Mouse (Mus musculus) heart, adult 18-20 months (tissue): ENCODE results near the gene Ankrd22. TPM values are rescaled to one million over a fixed set of nuclear protein-coding genes. Genes with fewer than 3 reads are reported as not detected.
"Not testable (repeated sequence)": the region's sequence is repeated elsewhere in the genome, so short reads cannot be mapped to it uniquely, and the experiment has no call there.

Experiments
- DNase-seq, 2 experiments: peaks; one replicate each; pipeline ENCODE4 v3.0.0; 2021 to 2022; ENCODE audit warnings: mixed read lengths in 1 of 2
- long read RNA-seq, 2 experiments: library from polyadenylated mRNA; stranded (forward); transcript quantifications; one replicate each; pipeline ENCODE4 v2.0.0; 2021
- total RNA-seq, 2 experiments: library from RNA; stranded (reverse); gene quantifications; 2 replicates each; pipeline ENCODE4 v1.2.3; 2021

Gene Ankrd22
- total RNA-seq: not detected
- long read RNA-seq, experiment 1: 0 reads
- long read RNA-seq, experiment 2: 0 reads

DNA sequence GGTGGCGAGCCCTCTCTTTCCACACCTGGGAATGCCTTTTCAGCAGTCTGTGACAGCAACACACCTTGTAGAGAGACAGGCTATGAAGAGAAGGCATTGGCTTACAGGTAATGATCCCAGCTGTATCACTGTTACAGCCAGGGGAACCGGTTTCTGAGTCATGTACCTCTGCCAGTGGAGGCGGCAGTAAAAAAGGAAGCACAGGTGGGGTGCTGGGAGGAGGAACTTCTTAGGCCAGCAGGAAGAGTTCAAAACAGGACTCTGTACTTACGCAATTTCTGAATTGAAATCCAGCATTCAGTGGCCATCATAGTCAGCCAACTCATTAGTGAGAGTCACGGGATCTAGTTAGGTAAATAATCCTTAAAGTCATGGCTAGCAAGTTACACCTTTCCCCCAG is at the start of gene Ankrd22:
Gene Ankrd22, minus strand, starts transcription at position 163 of the 400 bp plus-strand sequence.
- no peak for DNase-seq

DNA sequence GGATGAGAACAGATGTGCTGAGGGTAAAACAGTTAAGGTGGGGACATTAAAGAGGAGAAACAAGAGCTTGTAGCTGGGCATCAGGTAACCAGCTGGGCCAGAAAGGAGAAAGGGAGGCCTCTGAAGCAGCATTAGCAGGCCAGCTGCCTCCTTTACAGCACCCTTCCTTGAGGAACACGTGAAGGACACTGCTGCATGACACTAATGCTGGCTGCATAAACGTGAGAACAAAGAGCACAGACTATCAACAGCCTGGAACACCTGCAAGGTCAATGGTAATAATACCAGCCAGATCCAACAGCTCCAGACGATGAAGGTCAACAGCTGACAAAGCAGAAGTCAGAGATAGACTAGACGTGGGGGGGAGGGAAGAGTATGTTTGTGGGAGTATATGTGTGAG is 48.3 kb upstream of the Ankrd22 start:
- DNase-seq: no peak

DNA sequence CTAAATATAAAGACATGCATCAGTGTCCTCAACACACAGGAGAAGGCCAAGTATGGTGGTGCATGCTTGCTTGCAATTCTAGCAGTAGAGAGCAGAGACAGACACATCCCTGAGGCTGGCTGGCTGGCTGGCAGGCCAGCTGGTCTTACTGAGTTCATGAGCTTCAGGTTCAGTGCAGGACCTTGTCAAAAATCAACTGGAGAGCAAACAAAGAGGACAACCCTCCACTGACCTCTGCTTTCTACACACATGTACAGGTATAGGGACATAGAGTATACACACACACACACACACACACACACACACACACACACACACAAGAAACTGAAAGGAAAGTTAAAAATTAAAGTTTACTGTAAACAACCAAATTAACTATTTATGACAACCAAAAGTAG is 47.4 kb upstream of the Ankrd22 start:
- DNase-seq: no peak

DNA sequence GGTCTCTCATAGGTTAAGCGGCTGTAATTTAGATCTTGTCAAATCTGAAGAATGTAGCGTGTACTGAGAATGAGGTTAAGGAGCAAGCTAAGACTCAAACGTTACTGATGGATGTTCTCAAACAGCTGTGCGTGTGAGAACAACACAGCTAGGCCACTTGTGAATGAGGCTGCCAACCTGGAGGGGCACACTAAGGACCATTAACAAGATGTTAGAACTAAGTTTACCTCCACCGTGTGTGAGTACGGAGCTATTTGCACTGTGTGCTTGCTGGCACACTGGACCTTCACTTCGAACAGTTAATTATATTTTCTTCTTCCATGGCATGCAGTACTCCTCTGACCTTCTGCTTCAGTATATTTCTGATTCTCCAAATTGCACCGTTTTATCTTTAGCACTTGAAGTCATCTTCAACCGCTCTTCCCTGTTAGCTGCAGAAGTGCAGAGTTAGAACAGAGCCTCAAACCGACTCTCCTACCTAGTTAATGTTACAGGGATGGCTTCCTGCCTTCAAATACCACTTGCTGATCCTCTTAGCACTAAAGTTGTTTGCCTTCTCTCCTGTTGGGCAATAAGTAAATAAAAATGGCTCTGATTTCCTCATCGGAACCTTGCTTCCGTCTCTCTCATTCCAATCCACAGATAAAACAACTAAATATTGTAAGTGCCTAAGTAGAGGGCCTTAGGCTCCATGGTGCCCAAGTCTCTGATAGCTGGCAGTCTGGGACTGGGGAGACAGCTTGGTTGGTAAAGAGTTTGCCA is 46.8 kb upstream of the Ankrd22 start:
- no peak for DNase-seq

DNA sequence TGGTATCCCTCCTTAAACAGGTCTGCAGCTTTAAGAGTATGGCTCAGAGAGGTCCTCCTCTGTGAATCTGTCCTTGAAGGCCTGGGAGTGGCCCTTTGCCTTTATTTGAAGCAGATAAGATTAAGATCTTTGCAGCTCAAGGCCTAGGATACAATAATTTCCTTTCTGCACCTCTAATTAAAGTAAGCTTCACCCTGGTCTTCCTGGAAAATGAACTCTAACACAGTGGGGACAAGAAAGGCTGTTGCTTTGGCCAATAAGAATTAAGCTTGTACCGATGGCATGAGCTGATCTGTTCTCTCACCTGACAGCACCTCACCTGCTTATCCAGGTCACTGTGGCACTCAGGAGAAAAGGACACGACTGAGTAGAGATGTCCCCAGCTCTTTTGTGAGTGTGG is 45.0 kb upstream of the Ankrd22 start:
- no peak for DNase-seq

DNA sequence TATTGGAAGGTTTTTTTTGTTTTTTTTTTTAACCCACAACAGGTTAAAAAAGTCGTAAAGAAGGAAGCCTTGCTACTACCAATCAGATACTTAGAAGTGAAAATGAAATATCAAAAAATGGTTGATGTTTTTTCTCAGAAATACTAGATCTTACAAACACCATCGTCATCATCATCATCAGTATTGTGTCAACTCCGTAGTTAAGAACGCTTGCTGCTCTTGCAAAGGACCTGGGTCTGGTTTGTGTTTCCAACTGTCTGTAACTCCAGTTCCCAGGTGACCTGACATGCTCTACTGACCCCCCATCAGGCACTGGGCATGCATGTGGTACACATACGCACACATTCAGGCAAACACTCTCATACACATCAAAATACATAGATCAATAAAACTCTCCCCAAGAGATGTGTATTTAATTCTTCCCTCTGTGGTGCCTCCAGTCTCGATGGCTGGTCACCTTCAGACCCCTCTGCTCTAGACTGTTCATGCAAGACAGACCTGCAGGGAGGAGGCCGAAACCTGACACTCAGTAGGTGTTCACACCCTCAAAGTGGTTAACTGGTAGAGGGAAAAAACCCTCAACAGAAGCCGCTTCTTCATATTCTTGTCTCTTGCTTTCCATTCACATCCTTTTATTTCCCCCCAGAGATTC is 44.2 kb upstream of the Ankrd22 start:
- DNase-seq: no peak

DNA sequence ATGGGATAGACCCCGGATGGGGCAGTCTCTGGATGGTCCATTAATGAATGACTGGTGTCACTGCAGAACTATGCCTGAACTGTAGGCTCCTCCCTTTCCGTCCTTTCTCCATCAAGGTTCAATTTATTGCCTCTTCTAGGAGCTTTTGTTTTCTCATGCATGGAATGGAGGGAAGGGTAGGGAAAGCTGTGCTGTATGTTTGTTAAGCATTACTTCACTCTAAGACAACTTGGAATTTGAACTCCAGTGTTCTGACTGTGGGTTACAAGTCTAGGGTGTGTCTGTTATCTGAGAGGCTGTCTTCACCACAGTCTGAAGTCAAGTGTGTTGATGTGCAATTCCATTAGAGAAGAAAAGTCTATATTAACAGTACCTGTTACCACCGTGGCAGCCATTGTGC is 43.2 kb upstream of the Ankrd22 start:
- no peak for DNase-seq

DNA sequence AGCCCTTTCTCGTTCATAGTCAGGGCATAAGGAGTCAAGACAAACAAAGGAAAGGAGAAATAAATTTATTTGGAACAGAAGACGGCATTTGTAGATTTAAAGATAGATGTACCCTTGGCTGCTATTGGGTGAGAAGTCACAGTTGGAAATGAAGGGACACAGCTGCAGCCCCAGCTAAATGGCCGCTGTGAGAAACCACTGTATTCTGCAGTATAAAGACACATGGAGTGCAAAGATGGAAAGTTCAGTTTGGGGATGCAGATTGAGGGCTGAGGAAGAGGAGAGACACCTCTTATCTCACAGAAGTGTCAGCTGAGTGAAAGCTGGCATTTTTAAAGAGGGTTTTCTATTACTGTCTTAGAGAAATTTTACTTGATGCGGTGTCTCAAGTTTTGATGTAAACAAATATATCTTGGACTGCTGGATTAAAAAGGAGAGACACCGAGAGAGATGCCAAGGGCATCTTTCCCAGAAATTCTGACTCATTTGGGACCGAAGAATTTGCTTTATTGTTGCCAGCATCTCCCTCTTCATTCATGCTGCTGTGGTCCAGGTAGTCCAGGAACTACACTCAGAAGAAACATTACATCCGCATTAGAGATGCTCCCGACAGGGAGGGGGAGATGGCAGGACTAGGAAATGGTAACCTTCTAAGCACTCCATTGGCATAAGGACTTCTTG is 41.0 kb upstream of the Ankrd22 start:
- peak; percentile 41 to 48 for DNase-seq

DNA sequence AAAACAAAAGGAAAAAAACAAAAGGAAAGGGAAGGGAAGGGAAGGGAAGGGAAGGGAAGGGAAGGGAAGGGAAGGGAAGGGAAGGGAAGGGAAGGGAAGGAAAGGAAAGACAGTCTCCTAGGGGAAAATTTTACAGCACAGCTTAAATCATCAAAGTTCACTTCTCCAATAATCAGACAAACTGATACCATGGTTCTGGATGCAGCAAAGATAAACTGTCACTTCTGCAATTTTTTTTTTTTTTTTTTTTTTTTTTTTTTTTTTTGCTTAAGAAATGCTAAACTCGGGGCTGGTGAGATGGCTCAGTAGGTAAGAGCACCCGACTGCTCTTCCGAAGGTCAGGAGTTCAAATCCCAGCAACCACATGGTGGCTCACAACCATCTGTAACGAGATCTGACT is 40.3 kb upstream of the Ankrd22 start:
- not testable (repeated sequence) for DNase-seq

DNA sequence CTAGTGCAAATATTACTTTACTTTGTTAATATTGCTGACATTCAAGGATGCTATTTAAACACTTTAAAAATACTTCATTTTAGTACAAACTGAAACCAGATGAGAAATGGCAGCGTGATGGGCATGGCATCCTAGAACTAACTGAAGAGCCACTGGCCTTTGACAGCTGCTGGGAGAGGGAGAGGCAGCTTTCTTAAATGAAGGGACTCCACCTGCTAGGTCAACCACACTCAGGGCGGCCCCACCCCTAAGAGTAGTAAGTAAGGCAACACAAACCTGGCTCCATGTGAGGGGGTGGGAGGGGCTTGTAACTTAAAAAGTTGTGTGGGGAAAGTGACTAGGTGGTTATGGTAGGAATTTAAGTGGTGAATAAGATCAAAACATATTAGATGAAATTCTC is 36.8 kb upstream of the Ankrd22 start:
- DNase-seq: no peak

DNA sequence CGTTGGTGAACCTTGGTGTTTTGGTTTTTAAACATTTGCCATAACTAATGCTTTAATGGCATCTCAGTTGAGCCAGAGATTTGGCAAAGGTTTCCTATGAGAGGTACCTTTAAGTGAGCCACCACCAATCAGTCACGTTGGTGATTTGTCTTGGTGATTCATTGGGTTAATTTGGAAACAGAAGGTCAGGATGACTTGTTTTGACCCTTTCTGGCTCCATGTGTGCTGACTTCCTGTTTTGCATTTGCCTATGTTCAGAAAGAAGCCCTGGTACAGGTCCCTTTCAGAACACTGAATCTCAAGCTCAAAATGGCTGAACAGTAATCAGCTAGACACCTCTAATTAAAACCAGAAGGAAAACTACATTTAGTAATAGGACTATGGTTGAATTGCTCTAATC is 33.6 kb upstream of the Ankrd22 start:
- DNase-seq: no peak

DNA sequence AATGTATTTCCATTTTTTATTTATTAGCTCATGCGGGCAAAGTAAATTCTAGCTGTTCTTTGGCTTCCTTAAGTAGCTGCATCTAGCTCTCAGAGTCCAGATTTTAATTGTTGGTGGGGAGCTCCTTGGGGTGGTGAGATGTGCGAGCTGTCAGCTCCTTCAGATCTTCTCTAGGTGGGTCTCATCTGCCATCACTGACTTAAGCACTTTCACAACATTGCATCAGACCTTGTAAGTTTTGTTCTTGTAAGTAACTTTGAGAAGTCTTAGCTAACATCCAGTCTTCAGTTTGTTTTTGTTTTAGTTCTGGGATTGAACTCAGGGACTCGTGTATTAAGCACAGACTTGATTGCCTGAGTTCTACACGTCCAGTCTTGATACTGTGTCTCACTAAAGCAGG is 33.0 kb upstream of the Ankrd22 start:
- no peak for DNase-seq

DNA sequence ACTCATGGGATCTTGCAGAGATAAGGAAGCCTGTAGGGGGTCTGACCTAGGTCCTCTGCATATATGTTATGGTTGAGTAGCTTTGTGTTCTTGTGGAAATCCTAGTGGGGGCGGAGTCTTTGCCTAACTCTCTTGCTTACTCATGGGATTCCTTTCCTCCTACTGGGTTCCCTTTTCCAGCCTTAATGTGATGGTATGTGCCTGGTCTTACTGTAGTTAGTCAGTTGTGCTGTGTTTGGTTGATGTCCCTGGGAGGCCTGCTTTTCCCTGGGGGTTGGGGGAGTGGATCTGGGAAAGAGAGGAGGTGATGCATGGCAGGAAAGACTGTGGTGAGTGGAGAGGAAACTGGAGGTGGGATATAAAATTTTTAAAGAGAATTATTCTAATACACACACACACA is 32.2 kb upstream of the Ankrd22 start:
- no peak for DNase-seq

DNA sequence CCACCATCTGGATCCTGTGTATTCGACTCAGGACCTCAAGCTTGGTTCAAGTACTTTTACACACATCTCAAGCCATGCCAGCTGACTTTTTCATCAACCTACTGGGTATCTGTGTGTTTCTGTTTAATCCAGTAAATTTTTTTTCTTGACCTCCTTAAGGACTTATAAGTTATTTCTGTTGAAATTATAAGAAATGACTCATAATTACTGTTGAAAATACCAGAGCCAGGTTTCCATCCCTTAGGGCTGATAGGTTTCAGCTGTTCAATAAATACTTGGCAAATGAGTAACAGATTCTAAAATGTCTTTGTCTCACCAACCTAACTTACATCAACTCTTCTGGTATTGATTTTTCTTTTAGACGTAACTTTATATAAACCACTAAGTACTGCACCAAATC is 29.2 kb upstream of the Ankrd22 start:
- no peak for DNase-seq

DNA sequence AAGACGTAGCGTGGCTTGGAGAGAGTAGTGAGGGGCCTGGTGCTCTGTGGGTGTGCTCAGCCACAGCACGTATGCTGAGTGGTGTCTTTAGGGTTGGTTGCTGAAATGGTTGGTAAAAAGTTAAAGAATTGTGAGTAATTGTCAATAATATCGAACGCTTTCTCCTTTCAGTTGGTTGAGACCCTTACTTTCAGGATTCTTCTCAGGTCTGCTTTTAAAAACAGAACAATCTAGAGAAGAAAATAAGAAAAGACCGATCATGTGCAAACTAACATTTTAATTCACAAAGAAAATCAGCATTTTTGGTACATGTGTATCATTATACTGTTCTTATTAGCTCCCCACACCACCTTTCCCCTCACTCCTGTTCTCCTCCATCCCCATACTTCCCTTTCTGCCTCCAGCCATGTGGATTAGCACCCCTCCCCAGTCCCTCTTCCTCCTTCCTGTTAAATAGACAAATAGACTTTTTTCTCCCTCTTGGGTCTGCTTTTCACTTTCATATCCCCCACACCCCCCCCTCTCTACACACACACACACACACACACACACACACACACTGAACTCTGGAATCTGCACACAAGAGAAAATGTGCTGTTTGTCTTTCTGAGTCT is 28.4 kb upstream of the Ankrd22 start:
- DNase-seq: peak in 1 of 2 experiments; percentile 36

DNA sequence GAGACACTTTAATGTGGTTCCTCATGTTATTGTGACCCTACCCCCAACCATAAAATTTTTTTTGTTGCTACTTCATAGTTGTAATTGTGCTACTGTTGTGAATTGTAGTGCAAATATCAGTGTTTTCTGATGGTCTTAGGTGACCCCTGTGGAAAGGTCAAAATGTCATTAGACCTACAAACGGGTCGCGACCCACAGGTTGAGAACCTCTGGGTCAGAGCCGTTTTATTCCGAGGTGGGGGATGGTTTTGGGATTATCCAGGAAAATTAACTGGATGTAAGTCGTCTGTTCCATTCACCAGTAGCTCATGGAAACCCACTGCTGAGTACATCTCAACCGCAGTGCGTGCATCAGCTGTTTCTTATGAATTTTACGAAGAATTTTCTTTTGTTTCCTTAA is 27.8 kb upstream of the Ankrd22 start:
- DNase-seq: no peak

DNA sequence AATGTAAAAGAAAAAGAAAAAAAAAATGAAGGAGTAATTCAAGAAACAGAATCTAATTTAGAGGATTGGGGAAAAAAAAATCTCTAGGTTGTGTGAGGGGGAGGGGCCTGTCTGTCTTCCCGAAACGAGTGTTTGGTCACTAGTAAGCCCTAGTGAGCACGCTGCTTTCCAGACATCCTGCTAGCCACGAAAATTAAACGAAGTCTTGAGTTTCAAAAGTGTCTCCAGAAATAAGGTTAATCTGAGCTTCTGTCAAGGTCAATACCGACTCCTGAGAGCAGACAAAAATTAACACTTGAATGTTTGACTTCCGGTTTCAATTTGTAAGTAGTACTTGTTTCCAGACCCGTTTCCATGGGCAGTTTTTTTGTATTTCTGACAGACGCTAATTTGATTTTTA is 27.3 kb upstream of the Ankrd22 start:
- peak; percentile 46 to 62 for DNase-seq

DNA sequence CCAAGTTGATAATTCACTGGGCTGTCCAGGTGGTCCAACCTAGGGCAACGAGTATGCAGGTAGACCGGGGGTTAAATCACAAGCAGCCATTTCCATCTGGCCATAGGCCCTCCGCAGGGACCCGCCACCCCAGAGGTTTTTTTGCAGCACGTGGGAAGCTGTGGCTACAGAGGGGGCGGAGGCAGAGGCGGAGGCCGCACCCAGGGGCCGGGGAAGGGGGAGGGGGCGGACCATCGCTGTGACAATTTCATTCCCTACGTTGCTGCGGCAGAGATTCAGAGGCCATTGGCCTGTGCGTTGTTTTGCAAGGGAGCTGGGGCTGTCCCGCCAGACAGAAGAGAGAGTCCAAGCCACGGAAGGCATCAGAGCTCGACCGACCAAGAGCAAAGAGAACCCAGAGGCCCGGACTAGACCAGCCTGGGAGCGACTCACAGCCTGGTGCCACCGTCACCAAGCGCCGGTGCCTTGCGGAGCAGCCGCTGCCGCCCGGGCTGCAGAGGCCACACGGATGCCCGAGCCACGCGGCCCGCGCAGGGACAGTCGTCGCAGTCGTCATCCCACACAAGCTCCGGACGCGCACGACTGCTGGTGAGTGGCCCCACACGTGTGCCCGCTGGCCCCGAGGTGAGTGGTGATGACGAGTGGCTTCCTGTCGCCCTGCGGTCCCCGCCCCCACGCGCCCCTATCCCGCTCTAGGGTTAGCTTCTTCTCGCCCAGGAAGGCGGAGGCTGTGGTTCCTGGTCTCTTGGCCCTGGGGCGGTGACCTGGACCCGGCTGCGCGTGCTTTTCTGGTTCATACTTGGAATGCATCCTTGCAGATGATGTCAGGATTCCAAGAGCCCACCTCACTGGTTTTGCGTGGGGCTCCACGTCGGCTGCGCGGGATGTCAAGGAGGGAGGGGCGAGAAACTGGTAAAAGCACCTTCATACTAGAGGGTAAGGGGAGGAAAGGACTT is 26.4 kb upstream of the Ankrd22 start, which contains the start of gene Stambpl1:
Gene Stambpl1, plus strand, starts transcription at position 222 of the 956 bp plus-strand sequence.
- DNase-seq: peak; percentile 77

DNA sequence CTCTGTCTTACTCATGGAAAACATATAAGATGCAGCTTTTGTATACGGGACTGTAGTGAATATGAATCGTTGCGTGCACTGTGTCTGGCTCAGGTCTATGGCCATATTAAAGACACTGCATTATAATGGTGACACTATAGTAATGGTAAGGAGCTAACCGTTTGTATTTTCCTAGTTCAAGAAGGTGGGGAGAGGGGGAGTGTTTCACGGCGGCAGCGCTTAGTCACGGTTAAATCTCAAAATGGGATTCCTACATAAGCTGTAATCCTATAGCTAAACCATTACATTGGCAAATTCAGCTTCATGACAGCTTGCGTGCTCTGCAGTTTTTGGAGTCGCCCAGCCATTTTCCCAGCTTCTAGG is 25.8 kb upstream of the Ankrd22 start:
- no peak for DNase-seq

DNA sequence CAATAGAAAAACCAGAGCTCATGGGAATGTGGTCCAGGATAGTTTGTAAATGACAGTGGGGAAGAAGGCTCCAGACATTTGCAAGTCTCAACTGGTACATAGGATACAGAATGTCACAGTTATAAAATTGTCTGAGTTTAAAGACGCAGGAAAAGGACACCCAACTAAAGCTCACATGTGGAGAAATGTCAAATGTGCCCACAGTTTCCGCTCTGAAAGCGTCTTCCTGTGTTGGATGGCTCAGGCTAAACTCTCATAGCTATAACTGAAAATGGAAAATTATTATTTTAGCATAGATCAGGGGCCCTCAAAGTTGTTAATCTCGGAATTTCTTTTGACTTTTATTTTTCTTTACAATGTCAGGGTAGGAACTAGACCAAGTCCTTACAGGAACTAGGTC is 21.0 kb upstream of the Ankrd22 start:
- no peak for DNase-seq

DNA sequence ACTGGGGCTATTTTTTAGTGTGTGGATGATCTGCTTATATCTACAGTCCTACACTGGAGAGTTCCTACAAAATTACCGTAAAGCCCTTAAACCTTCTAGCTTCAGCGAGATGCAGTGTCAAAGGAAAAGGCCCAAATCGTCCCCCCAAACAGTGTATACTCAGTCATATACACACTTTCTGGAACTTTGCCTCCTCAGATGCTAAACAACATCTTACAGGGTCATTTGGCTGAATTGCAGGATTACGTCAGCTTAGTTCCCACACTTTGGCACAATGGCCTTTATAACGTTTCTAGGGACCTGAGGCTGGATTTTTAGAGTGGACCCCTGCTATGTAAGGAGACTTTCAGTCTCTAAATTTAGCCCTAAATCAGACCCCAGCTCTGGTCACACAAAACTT is 16.6 kb upstream of the Ankrd22 start:
- no peak for DNase-seq

DNA sequence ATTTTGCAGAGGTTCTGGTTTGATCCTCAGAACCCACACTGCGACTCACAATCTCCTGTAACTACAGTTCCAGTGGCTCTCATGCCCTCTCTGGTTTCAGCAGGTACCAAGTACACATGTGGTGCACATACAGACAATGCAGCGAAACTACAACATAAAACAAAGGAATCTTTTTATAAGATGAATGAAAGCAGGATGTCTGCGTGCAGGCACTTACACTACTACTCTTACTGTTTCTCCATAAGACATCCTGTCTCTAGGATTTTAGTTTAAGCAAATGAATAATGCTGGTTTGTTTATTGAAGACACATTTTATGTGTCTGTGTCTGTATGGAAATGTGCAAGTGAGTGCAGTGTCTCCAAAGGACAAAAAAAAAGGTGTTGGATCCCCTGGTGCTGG is 15.4 kb upstream of the Ankrd22 start:
- DNase-seq: no peak
